Mouse (Mus musculus): ENCODE data around the gene Prlhr.

The Prlhr gene

GRCm38 (mm10) chr19:60432347-60433129 is 35.6 kb downstream of the Prlhr start:
- CTCF ChIA-PET: interaction anchor here (0.6 kb wide), 1 partner anchor 91 kb away, joined by 15 read pairs; no protein-coding TSS in a partner anchor

GRCm38 (mm10) chr19:60417611-60418010 is 50.5 kb downstream of the Prlhr start:
- CTCF ChIA-PET: no interaction called here
